Mouse (Mus musculus) embryonic facial prominence, embryonic 12.5 days (tissue): ENCODE measurements around the gene Gabra1. TPM values are rescaled to one million over a fixed set of nuclear protein-coding genes. Genes with fewer than 3 reads are reported as not detected.

Source experiments
- polyA plus RNA-seq: library from polyadenylated mRNA; unstranded; fragments of >200 nt; fragmentation: Nextera tagmentation; extraction: Ambion mirVana; gene quantifications from 2 replicates; pipeline ENCODE4 v1.2.1, GENCODE M21; 2016

The Gabra1 gene
- polyA plus RNA-seq, 1 experiment from 2014 or later: 5.9 TPM

Other genes with a start within 250 kb of the Gabra1 start
- gene Gabrg2, start 182.1 kb downstream of the Gabra1 start, polyA plus RNA-seq: 1.5 and 2.8 TPM in 2 replicates
- gene Gabra6, start 138.1 kb upstream of the Gabra1 start, polyA plus RNA-seq: not detected in 2 replicates
- gene Gabrb2, start 236.8 kb upstream of the Gabra1 start, polyA plus RNA-seq: 2.9 and 3.1 TPM in 2 replicates